Mouse (Mus musculus): ENCODE measurements at regions not wholly inside any gene's neighbourhood (a gene's known extent, or its start where the extent isn't known, plus 50 kb on each side); places are given as distances from the start of the nearest gene placed in this dataset.

GRCm38 (mm10) chr2:179181366-179181765 lies 260.9 kb upstream of the Cdh4 start:
- DNase-seq (ENCODE audit: low spot score), result no peak
- H3K9me3 ChIP-seq (replicated peaks), result peaks cover 72% of the 10 kb centered on the region
- no peaks in the 10 kb centered on the region for H3K4me1 ChIP-seq (ENCODE audit: insufficient read depth, low read depth, low read length)
- TF ChIP-seq POLR2AphosphoS5 (IDR thresholded peaks at IDR 0.05; ENCODE audit: insufficient replicate concordance, low read depth, low read length) (no peak), GATA1 (IDR thresholded peaks at IDR 0.05; ENCODE audit: borderline replicate concordance, low read length) (no peak), TAL1 (conservative IDR thresholded peaks at IDR 0.05; ENCODE audit: low read depth, low read length) (no peak), CTCF (IDR thresholded peaks at IDR 0.05; ENCODE audit: low read depth, low read length) (no peak), GATA2 (IDR thresholded peaks at IDR 0.05; ENCODE audit: borderline replicate concordance, low read depth, low read length) (no peak)
- H3K27me3 ChIP-seq (ENCODE audit: insufficient read depth, low read length), result no peaks in the 10 kb centered on the region
- no peak overlapping the region for H3K4me3 ChIP-seq (ENCODE audit: low read depth, low read length)
- H3K36me3 ChIP-seq (replicated peaks), result no peaks in the 10 kb centered on the region
- no peak for ATAC-seq (ENCODE audit: extremely low read depth, insufficient number of reproducible peaks, low FRiP score, poor library complexity, severe bottlenecking)

- ATAC-seq (ENCODE audit: extremely low read depth, insufficient number of reproducible peaks, low FRiP score, poor library complexity, severe bottlenecking) (no peak), DNase-seq (ENCODE audit: low spot score) (no peak)
- Histone ChIP-seq H3K4me1 (ENCODE audit: insufficient read depth, low read depth, low read length) (no peaks in the 10 kb centered on the region), H3K4me3 (ENCODE audit: low read depth, low read length) (no peak overlapping the region), H3K36me3 (replicated peaks) (no peaks in the 10 kb centered on the region), H3K9me3 (replicated peaks) (peaks cover 71% of the 10 kb centered on the region), H3K27me3 (ENCODE audit: insufficient read depth, low read length) (no peaks in the 10 kb centered on the region)
- TF ChIP-seq GATA2 (IDR thresholded peaks at IDR 0.05; ENCODE audit: borderline replicate concordance, low read depth, low read length), result no peak
- TF ChIP-seq TAL1 (conservative IDR thresholded peaks at IDR 0.05; ENCODE audit: low read depth, low read length), result no peak
- no peak for TF ChIP-seq POLR2AphosphoS5 (IDR thresholded peaks at IDR 0.05; ENCODE audit: insufficient replicate concordance, low read depth, low read length)
- TF ChIP-seq GATA1 (IDR thresholded peaks at IDR 0.05; ENCODE audit: borderline replicate concordance, low read length), result no peak
- TF ChIP-seq CTCF (IDR thresholded peaks at IDR 0.05; ENCODE audit: low read depth, low read length), result no peak
Measured at GRCm38 (mm10) chr2:179182123-179182522, 260.1 kb upstream of the Cdh4 start.

GRCm38 (mm10) chr2:179192906-179193496 lies 249.2 kb upstream of the Cdh4 start:
- peaks cover 69% of the 10 kb centered on the region for H3K9me3 ChIP-seq (replicated peaks)
- ATAC-seq (ENCODE audit: extremely low read depth, insufficient number of reproducible peaks, low FRiP score, poor library complexity, severe bottlenecking) (no peak), DNase-seq (ENCODE audit: low spot score) (no peak)
- H3K27me3 ChIP-seq (ENCODE audit: insufficient read depth, low read length), result no peaks in the 10 kb centered on the region
- no peak overlapping the region for H3K4me3 ChIP-seq (ENCODE audit: low read depth, low read length)
- no peaks in the 10 kb centered on the region for H3K4me1 ChIP-seq (ENCODE audit: insufficient read depth, low read depth, low read length)
- no peak for TF ChIP-seq CTCF (IDR thresholded peaks at IDR 0.05; ENCODE audit: low read depth, low read length)
- TF ChIP-seq GATA1 (IDR thresholded peaks at IDR 0.05; ENCODE audit: borderline replicate concordance, low read length), result no peak
- no peak for TF ChIP-seq POLR2AphosphoS5 (IDR thresholded peaks at IDR 0.05; ENCODE audit: insufficient replicate concordance, low read depth, low read length)
- no peak for TF ChIP-seq GATA2 (IDR thresholded peaks at IDR 0.05; ENCODE audit: borderline replicate concordance, low read depth, low read length)
- no peak for TF ChIP-seq TAL1 (conservative IDR thresholded peaks at IDR 0.05; ENCODE audit: low read depth, low read length)
- no peaks in the 10 kb centered on the region for H3K36me3 ChIP-seq (replicated peaks)

GRCm38 (mm10) chr2:179193507-179194160 lies 248.6 kb upstream of the Cdh4 start:
- ATAC-seq (ENCODE audit: extremely low read depth, insufficient number of reproducible peaks, low FRiP score, poor library complexity, severe bottlenecking) (no peak), DNase-seq (ENCODE audit: low spot score) (no peak)
- H3K4me1 ChIP-seq (ENCODE audit: insufficient read depth, low read depth, low read length), result no peaks in the 10 kb centered on the region
- no peaks in the 10 kb centered on the region for H3K36me3 ChIP-seq (replicated peaks)
- H3K4me3 ChIP-seq (ENCODE audit: low read depth, low read length), result no peak overlapping the region
- H3K9me3 ChIP-seq (replicated peaks), result peaks cover 70% of the 10 kb centered on the region
- H3K27me3 ChIP-seq (ENCODE audit: insufficient read depth, low read length), result no peaks in the 10 kb centered on the region
- TF ChIP-seq TAL1 (conservative IDR thresholded peaks at IDR 0.05; ENCODE audit: low read depth, low read length) (no peak), GATA1 (IDR thresholded peaks at IDR 0.05; ENCODE audit: borderline replicate concordance, low read length) (no peak), CTCF (IDR thresholded peaks at IDR 0.05; ENCODE audit: low read depth, low read length) (no peak), POLR2AphosphoS5 (IDR thresholded peaks at IDR 0.05; ENCODE audit: insufficient replicate concordance, low read depth, low read length) (no peak), GATA2 (IDR thresholded peaks at IDR 0.05; ENCODE audit: borderline replicate concordance, low read depth, low read length) (no peak)

- ATAC-seq (ENCODE audit: extremely low read depth, insufficient number of reproducible peaks, low FRiP score, poor library complexity, severe bottlenecking), result no peak
- Histone ChIP-seq H3K27me3 (ENCODE audit: insufficient read depth, low read length) (no peaks in the 10 kb centered on the region), H3K4me1 (ENCODE audit: insufficient read depth, low read depth, low read length) (no peaks in the 10 kb centered on the region), H3K36me3 (replicated peaks) (no peaks in the 10 kb centered on the region), H3K4me3 (ENCODE audit: low read depth, low read length) (no peak overlapping the region), H3K9me3 (replicated peaks) (peaks cover 75% of the 10 kb centered on the region)
- no peak for DNase-seq (ENCODE audit: low spot score)
- TF ChIP-seq CTCF (IDR thresholded peaks at IDR 0.05; ENCODE audit: low read depth, low read length), result no peak
- no peak for TF ChIP-seq POLR2AphosphoS5 (IDR thresholded peaks at IDR 0.05; ENCODE audit: insufficient replicate concordance, low read depth, low read length)
Measured at GRCm38 (mm10) chr2:179197471-179197870, 244.8 kb upstream of the Cdh4 start.

- ATAC-seq (ENCODE audit: extremely low read depth, insufficient number of reproducible peaks, low FRiP score, poor library complexity, severe bottlenecking), result no peak
- no peak for TF ChIP-seq POLR2AphosphoS5 (IDR thresholded peaks at IDR 0.05; ENCODE audit: insufficient replicate concordance, low read depth, low read length)
- TF ChIP-seq GATA2 (IDR thresholded peaks at IDR 0.05; ENCODE audit: borderline replicate concordance, low read depth, low read length), result no peak
- TF ChIP-seq GATA1 (IDR thresholded peaks at IDR 0.05; ENCODE audit: borderline replicate concordance, low read length), result no peak
- TF ChIP-seq CTCF (IDR thresholded peaks at IDR 0.05; ENCODE audit: low read depth, low read length), result no peak
- no peak for TF ChIP-seq TAL1 (conservative IDR thresholded peaks at IDR 0.05; ENCODE audit: low read depth, low read length)
- H3K27me3 ChIP-seq (ENCODE audit: insufficient read depth, low read length), result no peaks in the 10 kb centered on the region
- peaks cover 78% of the 10 kb centered on the region for H3K9me3 ChIP-seq (replicated peaks)
- DNase-seq (ENCODE audit: low spot score), result no peak
- no peak overlapping the region for H3K4me3 ChIP-seq (ENCODE audit: low read depth, low read length)
- no peaks in the 10 kb centered on the region for H3K4me1 ChIP-seq (ENCODE audit: insufficient read depth, low read depth, low read length)
- no peaks in the 10 kb centered on the region for H3K36me3 ChIP-seq (replicated peaks)
Measured at GRCm38 (mm10) chr2:179200495-179200894, 241.7 kb upstream of the Cdh4 start.
